Mouse (Mus musculus) kidney, adult 2 months (tissue): ENCODE measurements at regions not wholly inside any gene's neighbourhood (a gene's known extent, or its start where the extent isn't known, plus 50 kb on each side); places are given as distances from the start of the nearest gene placed in this dataset.
A peak's percentile ranks its signal among the peaks of the same experiment; 100 is the strongest.

Source experiments
- DNase-seq: peaks from one replicate; pipeline ENCODE4 v3.0.0; 2021
- H3K27ac ChIP-seq: fragments of 200-500 bp; 2 replicates; pipeline ENCODE4 v1.5.1; 2012; ENCODE audit warnings: low read depth, low read length, control low read depth, inconsistent platforms; ENCODE audit not compliant: insufficient read depth
- H3K27me3 ChIP-seq: fragments of 200-500 bp; replicated peaks from 2 replicates; pipeline ENCODE4 v1.6.1; 2012; ENCODE audit warnings: mild to moderate bottlenecking, moderate library complexity, low read length, inconsistent platforms; ENCODE audit not compliant: control insufficient read depth, insufficient read depth
- H3K36me3 ChIP-seq: fragments of 200-500 bp; 2 replicates; pipeline ENCODE4 v1.6.1; 2012; ENCODE audit warnings: mild to moderate bottlenecking, moderate library complexity, low read length, inconsistent platforms; ENCODE audit not compliant: control insufficient read depth, insufficient read depth
- H3K4me1 ChIP-seq: fragments of 200-500 bp; 2 replicates; pipeline ENCODE4 v1.6.1; 2011; ENCODE audit warnings: low read length; ENCODE audit not compliant: control insufficient read depth, insufficient read depth
- H3K4me3 ChIP-seq: fragments of 200-500 bp; 2 replicates; pipeline ENCODE4 v1.5.1; 2011; ENCODE audit warnings: mild to moderate bottlenecking, low read depth, low read length, control low read depth; ENCODE audit not compliant: insufficient read depth
- CTCF ChIP-seq: fragments of 200-500 bp; conservative IDR thresholded peaks from 2 replicates; pipeline ENCODE4 v1.5.1; 2011; ENCODE audit warnings: low read depth, mild to moderate bottlenecking, control low read depth, low read length, moderate library complexity, mixed read lengths; ENCODE audit not compliant: insufficient read depth, insufficient read length
- POLR2A ChIP-seq: fragments of 200-500 bp; IDR thresholded peaks from one replicate; pipeline ENCODE4 v1.6.1; 2011; ENCODE audit warnings: low read depth, low read length, control low read depth
- WGBS: fragments of 180-500 bp; shearing (Covaris S2); methylation state at CpG from one replicate; pipeline ENCODE4 v1.1.7; 2018; 5-methylcytosine and 5-hydroxymethylcytosine counted together

- no peak overlapping the region for H3K27ac ChIP-seq
- H3K36me3 ChIP-seq, result no peaks in the 10 kb centered on the region
- no peaks in the 10 kb centered on the region for H3K4me1 ChIP-seq
- H3K4me3 ChIP-seq, result no peak overlapping the region
- 67% methylated on average over 3 of the region's 3 CpGs for WGBS
- DNase-seq, result no peak
- H3K27me3 ChIP-seq, result no peaks in the 10 kb centered on the region; the same call in 1 of the 2 replicates
- TF ChIP-seq POLR2A (no peak), CTCF (no peak)
These were observed 537.9 kb upstream of the Jag1 start for GRCm38 (mm10) chr2:137654296-137654695.

- no peaks in the 10 kb centered on the region for H3K27me3 ChIP-seq
These were observed 527.7 kb upstream of the Jag1 start for GRCm38 (mm10) chr2:137644160-137644559.

GRCm38 (mm10) chr2:137643269-137644055 is 527.0 kb upstream of the Jag1 start:
- TF ChIP-seq POLR2A (no peak), CTCF (no peak)

More at GRCm38 (mm10) chr2:137644160-137644559, 527.7 kb upstream of the Jag1 start:
- no peaks in the 10 kb centered on the region for H3K36me3 ChIP-seq
- WGBS, result 41% methylated on average over 2 of the region's 2 CpGs
- H3K4me3 ChIP-seq, result no peak overlapping the region
- no peak overlapping the region for H3K27ac ChIP-seq
- no peak for DNase-seq
- TF ChIP-seq POLR2A (no peak), CTCF (no peak)
- no peaks in the 10 kb centered on the region for H3K4me1 ChIP-seq

DNA sequence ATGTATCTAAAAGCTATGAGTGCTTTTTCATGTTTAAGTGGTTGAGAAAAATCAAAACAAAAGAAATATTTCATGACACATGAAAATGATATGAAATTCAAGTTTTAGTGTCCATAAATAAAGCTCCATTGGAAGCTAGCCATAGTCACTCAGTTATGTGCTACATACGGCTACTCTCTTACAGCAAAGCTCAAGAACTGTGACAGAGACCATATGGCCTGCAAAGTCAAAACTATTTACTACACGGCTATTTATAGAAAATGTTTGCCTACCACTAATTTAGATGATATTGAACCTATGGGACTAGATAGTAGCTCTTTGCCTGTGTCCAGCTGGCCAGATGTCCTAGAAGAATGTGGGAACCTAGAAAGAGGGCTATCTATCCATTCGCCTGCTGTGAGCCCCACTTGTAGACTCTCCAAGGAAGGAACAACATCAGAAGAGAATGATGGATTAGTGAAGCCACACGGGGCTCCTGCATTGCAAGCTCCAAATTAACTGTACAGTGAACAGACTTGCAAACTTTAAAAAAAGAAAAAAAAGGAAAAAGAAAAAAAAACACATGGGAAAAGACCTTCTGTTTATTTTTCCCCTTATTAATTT is 518.7 kb upstream of the Jag1 start:
- no peaks in the 10 kb centered on the region for H3K4me1 ChIP-seq
- WGBS, result 72% methylated on average over 4 of the region's 4 CpGs
- no peak overlapping the region for H3K27ac ChIP-seq

More at GRCm38 (mm10) chr2:137643269-137644055, 527.0 kb upstream of the Jag1 start:
- WGBS, result 35% methylated on average over 10 of the region's 10 CpGs
- no peaks in the 10 kb centered on the region for H3K4me1 ChIP-seq
- no peak overlapping the region for H3K27ac ChIP-seq
- H3K27me3 ChIP-seq, result no peaks in the 10 kb centered on the region
- DNase-seq, result peak; percentile 53
- no peaks in the 10 kb centered on the region for H3K36me3 ChIP-seq
- H3K4me3 ChIP-seq, result no peak overlapping the region

GRCm38 (mm10) chr2:137616637-137617036 is 500.2 kb upstream of the Jag1 start:
- Histone ChIP-seq H3K27ac (no peak overlapping the region), H3K36me3 (no peaks in the 10 kb centered on the region), H3K4me3 (no peak overlapping the region), H3K27me3 (no peaks in the 10 kb centered on the region), H3K4me1 (no peaks in the 10 kb centered on the region)
- 89% methylated on average over 3 of the region's 3 CpGs for WGBS
- no peak for DNase-seq
- TF ChIP-seq CTCF, result no peak
- TF ChIP-seq POLR2A, result no peak

More for the DNA sequence above, 518.7 kb upstream of the Jag1 start:
- Histone ChIP-seq H3K36me3 (no peaks in the 10 kb centered on the region), H3K4me3 (no peak overlapping the region), H3K27me3 (no peaks in the 10 kb centered on the region)
- DNase-seq, result no peak
- TF ChIP-seq CTCF (no peak), POLR2A (no peak)

GRCm38 (mm10) chr2:137613791-137614190 is 497.3 kb upstream of the Jag1 start:
- Histone ChIP-seq H3K27me3 (no peaks in the 10 kb centered on the region), H3K4me3 (no peak overlapping the region), H3K36me3 (no peaks in the 10 kb centered on the region), H3K4me1 (no peaks in the 10 kb centered on the region), H3K27ac (no peak overlapping the region)
- WGBS, result 83% methylated on average over 2 of the region's 2 CpGs
- no peak for DNase-seq
- TF ChIP-seq POLR2A (no peak), CTCF (no peak)

GRCm38 (mm10) chr2:137608506-137608905 is 492.1 kb upstream of the Jag1 start:
- Histone ChIP-seq H3K4me1 (no peaks in the 10 kb centered on the region), H3K4me3 (no peak overlapping the region), H3K27ac (no peak overlapping the region), H3K36me3 (no peaks in the 10 kb centered on the region), H3K27me3 (no peaks in the 10 kb centered on the region)
- TF ChIP-seq CTCF (no peak), POLR2A (no peak)
- peak; percentile 4 for DNase-seq
- WGBS, result 24% methylated on average over 6 of the region's 6 CpGs
